Mouse (Mus musculus): ENCODE data around the gene Tfrc.

GRCm38 (mm10) chr16:32628140-32628539, 19.4 kb downstream of the Tfrc start:
- TF ChIP-seq CTCF (IDR thresholded peaks at IDR 0.05; ENCODE audit: control insufficient read depth, insufficient read depth, insufficient read length) (no peak), USF1 (IDR thresholded peaks at IDR 0.05; ENCODE audit: low read depth) (no peak), MAX (IDR thresholded peaks at IDR 0.05) (no peak), MYOD1 (IDR thresholded peaks at IDR 0.05; ENCODE audit: control insufficient read depth, insufficient read length, low read depth) (no peak), FOSL1 (IDR thresholded peaks at IDR 0.05; ENCODE audit: insufficient read depth, low read length, poor library complexity, severe bottlenecking) (no peak), CEBPB (IDR thresholded peaks at IDR 0.05; ENCODE audit: low read depth) (no peak), MYOG (IDR thresholded peaks at IDR 0.05; ENCODE audit: control insufficient read depth, extremely low read depth, insufficient read length) (no peak)

Data from C2C12 (cell line).